Mouse (Mus musculus): ENCODE results near the gene Pnp2. TPM values are rescaled to one million over a fixed set of nuclear protein-coding genes. Genes with fewer than 3 reads are reported as not detected.
"Not testable (repeated sequence)": the region's sequence is repeated elsewhere in the genome, so short reads cannot be mapped to it uniquely, and the experiment has no call there.

Pnp2 gene
- polyA plus RNA-seq, 1 experiment = 0.16 TPM

- DNase-seq (ENCODE audit: low read depth) = peak; percentile 27
- TF ChIP-seq CTCF (IDR thresholded peaks at IDR 0.05; ENCODE audit: borderline replicate concordance, extremely low read depth, insufficient read depth, insufficient read length) = no peak
- TF ChIP-seq POLR2A (IDR thresholded peaks at IDR 0.05; ENCODE audit: borderline replicate concordance, extremely low read depth, insufficient read depth, insufficient read length, poor library complexity, severe bottlenecking) = no peak
Observed at GRCm38 (mm10) chr14:50969041-50969440, 13.2 kb downstream of the Pnp2 start.

DNA sequence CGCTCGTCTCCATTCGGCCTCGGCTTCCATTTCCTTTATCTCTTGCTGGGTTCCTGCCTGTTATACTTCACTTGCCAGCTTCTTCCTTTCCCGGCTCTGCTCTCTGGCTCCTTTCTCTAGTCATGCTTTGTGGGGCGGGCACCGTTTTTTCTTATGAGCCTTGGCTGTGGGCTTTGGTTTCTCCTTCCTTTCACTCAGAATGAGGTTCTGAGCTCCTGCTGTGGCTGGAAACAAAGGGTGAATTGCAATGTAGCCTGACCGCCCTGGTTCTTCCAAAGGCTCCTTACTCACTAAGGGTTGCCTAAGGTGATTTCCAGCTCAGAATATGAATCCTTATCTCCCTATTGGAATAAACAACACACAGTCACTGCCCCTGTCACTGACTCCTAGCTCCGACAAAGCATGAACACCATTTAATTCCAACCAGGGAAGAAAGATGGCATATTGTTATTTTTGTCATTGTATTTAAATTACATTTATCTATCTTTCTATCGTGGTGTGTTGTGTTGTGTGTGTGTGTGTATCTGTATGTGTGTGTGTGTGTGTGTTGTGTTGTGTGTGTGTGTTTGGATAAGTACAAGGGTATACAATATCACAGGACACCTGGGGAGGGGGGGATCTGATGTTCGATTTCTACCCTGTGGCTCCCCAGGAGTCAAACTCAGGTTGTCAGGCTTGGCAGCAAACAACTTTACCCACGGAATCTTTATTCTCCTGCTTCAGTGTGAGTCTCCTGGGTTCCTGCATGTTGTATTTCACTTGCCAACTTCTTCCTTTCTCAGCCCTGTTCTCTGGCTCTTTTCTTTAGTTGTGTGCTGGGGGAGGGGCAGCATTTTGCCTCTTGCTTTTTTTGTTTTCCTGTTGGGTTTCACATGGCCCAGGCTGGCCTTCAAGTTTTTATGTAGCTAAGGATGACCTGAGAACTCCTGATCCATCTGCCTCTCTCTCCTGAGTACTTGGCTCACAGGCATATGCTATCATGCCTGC, 14.1 kb downstream of the Pnp2 start:
- TF ChIP-seq CTCF (IDR thresholded peaks at IDR 0.05; ENCODE audit: borderline replicate concordance, extremely low read depth, insufficient read depth, insufficient read length) = no peak
- no peak for TF ChIP-seq POLR2A (IDR thresholded peaks at IDR 0.05; ENCODE audit: borderline replicate concordance, extremely low read depth, insufficient read depth, insufficient read length, poor library complexity, severe bottlenecking)
- peak; percentile 81 for DNase-seq (ENCODE audit: low read depth)

DNA sequence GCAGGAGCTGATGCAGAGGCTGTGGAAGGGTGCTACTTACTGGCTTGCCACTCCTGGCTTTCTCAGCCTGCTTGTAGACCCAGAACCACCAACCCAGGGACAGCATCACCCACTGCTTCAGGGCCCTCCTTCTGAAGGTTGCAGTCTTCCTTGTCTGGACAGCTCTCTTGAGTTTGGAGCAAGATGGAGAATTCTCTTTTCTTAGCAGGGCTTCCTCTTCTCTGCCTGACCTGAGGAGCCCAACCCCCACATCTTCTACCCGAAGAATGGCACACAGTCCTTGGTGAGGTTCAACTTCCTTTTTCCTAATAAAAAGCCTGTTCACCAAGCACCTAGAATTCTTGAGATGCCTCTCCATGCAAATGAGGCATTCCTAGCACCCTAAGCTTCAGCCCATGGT, 15.0 kb downstream of the Pnp2 start:
- TF ChIP-seq CTCF (IDR thresholded peaks at IDR 0.05; ENCODE audit: borderline replicate concordance, extremely low read depth, insufficient read depth, insufficient read length) (no peak), POLR2A (IDR thresholded peaks at IDR 0.05; ENCODE audit: borderline replicate concordance, extremely low read depth, insufficient read depth, insufficient read length, poor library complexity, severe bottlenecking) (no peak)
- DNase-seq (ENCODE audit: low read depth) = no peak

GRCm38 (mm10) chr14:50973054-50973453, 17.3 kb downstream of the Pnp2 start:
- DNase-seq (ENCODE audit: low read depth) = not testable (repeated sequence)

GRCm38 (mm10) chr14:50973700-50974099, 17.9 kb downstream of the Pnp2 start:
- no peak for DNase-seq (ENCODE audit: low read depth)
- TF ChIP-seq POLR2A (IDR thresholded peaks at IDR 0.05; ENCODE audit: borderline replicate concordance, extremely low read depth, insufficient read depth, insufficient read length, poor library complexity, severe bottlenecking) (no peak), CTCF (IDR thresholded peaks at IDR 0.05; ENCODE audit: borderline replicate concordance, extremely low read depth, insufficient read depth, insufficient read length) (no peak)

GRCm38 (mm10) chr14:50975001-50975400, 19.2 kb downstream of the Pnp2 start:
- no peak for DNase-seq (ENCODE audit: low read depth)
- TF ChIP-seq CTCF (IDR thresholded peaks at IDR 0.05; ENCODE audit: borderline replicate concordance, extremely low read depth, insufficient read depth, insufficient read length) (no peak), POLR2A (IDR thresholded peaks at IDR 0.05; ENCODE audit: borderline replicate concordance, extremely low read depth, insufficient read depth, insufficient read length, poor library complexity, severe bottlenecking) (no peak)

DNA sequence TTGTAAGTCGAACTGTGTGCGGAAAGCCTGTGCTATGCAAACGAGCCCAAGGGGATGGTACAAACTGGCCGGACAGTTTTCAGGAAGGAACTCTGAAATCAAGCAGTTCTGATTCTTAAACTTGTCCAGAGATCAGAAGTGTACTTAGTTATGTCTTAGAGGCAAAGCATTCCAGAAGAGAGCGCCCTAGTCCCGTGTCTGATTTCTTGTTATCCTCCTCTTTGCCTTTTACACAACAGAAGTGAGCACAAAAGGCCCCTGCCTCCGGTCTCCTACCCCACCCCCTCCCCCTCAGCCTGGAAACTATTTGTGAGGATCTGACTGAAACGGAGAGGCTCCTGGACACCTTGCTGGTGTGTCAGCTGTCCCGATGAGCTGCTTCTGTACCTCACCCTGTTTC, 20.9 kb downstream of the Pnp2 start:
- DNase-seq (ENCODE audit: low read depth) = peak; percentile 34
- TF ChIP-seq CTCF (IDR thresholded peaks at IDR 0.05; ENCODE audit: borderline replicate concordance, extremely low read depth, insufficient read depth, insufficient read length) (no peak), POLR2A (IDR thresholded peaks at IDR 0.05; ENCODE audit: borderline replicate concordance, extremely low read depth, insufficient read depth, insufficient read length, poor library complexity, severe bottlenecking) (no peak)

GRCm38 (mm10) chr14:50978451-50978850, 22.7 kb downstream of the Pnp2 start:
- not testable (repeated sequence) for DNase-seq (ENCODE audit: low read depth)

DNA sequence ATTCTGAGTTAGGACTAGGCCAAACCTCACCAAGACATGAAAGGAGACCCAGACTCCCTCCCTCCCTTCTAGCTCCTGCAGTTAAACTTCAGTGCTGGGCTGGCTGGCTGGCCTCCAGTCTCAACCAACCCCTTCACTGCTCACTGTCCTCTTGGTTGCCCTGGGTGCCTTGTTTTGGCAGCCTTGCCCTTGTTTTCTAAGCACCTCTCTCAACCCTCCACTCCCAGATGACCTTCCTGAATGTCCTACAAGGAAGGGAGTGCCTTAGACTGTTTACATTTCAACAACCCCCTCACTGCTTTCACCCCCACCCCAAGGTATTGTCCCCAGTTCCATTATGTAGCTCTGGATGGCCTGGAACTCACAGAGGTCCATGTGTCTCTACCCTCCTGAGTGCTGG, 23.8 kb downstream of the Pnp2 start:
- TF ChIP-seq CTCF (IDR thresholded peaks at IDR 0.05; ENCODE audit: borderline replicate concordance, extremely low read depth, insufficient read depth, insufficient read length) (no peak), POLR2A (IDR thresholded peaks at IDR 0.05; ENCODE audit: borderline replicate concordance, extremely low read depth, insufficient read depth, insufficient read length, poor library complexity, severe bottlenecking) (no peak)
- DNase-seq (ENCODE audit: low read depth) = no peak

DNA sequence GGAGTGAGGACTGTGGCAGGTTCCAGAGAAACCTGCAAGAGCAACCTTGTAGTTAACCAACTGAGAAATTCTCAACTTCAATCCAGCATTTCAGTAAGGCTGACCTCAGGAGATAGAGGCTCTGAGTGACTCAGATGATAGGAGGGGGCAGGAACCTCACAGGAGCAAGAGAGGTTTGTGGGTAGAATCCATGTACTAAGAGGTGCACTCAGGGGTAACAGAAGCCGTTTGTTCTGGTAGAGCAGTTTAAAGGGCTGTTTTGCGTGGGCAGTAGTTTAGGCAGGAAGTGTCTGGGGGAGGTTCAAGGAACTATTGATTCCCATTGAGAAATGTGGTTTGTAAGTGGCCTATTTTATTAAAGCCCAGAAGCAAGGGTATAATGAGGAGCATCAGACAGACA, 25.4 kb downstream of the Pnp2 start:
- no peak for TF ChIP-seq CTCF (IDR thresholded peaks at IDR 0.05; ENCODE audit: borderline replicate concordance, extremely low read depth, insufficient read depth, insufficient read length)
- TF ChIP-seq POLR2A (IDR thresholded peaks at IDR 0.05; ENCODE audit: borderline replicate concordance, extremely low read depth, insufficient read depth, insufficient read length, poor library complexity, severe bottlenecking) = no peak
- no peak for DNase-seq (ENCODE audit: low read depth)

- TF ChIP-seq POLR2A (IDR thresholded peaks at IDR 0.05; ENCODE audit: borderline replicate concordance, extremely low read depth, insufficient read depth, insufficient read length, poor library complexity, severe bottlenecking) (no peak), CTCF (IDR thresholded peaks at IDR 0.05; ENCODE audit: borderline replicate concordance, extremely low read depth, insufficient read depth, insufficient read length) (no peak)
- DNase-seq (ENCODE audit: low read depth) = no peak
Observed at GRCm38 (mm10) chr14:50981837-50982236, 26.0 kb downstream of the Pnp2 start.

GRCm38 (mm10) chr14:50987668-50988067, 31.9 kb downstream of the Pnp2 start:
- no peak for DNase-seq (ENCODE audit: low read depth)
- TF ChIP-seq POLR2A (IDR thresholded peaks at IDR 0.05; ENCODE audit: borderline replicate concordance, extremely low read depth, insufficient read depth, insufficient read length, poor library complexity, severe bottlenecking) = no peak
- TF ChIP-seq CTCF (IDR thresholded peaks at IDR 0.05; ENCODE audit: borderline replicate concordance, extremely low read depth, insufficient read depth, insufficient read length) = no peak
